Mouse (Mus musculus) ES-E14 (cell line): ENCODE results near the gene Trappc10.

Experiments used
- CHD2 ChIP-seq: IDR thresholded peaks from 2 replicates; pipeline ENCODE4 v1.6.1; 2014; ENCODE audit warnings: mild to moderate bottlenecking, low read depth, low read length, inconsistent platforms
- MAFK ChIP-seq: IDR thresholded peaks from 2 replicates; pipeline ENCODE4 v1.6.1; 2014; ENCODE audit warnings: mild to moderate bottlenecking, low read depth, low read length, inconsistent platforms; ENCODE audit not compliant: insufficient read depth

DNA sequence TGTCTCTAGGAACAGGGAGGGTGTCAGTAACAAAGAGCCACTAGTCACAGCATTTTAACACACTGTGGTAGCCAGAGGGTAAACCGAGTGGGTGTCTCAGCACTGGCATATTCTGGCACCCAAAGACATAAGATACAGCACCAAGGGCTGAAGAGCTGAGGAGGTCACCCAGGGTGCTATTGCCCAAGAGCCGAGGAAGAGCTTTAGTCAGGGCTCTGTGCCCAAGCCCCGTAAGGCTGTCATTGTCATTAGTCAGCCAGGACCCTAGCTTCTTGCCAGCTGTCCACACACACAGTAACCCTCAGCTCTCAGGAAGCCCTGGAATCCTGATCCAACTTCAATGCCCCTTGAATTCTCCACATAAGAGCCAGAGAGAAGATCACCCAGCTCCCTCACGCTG lies 21.5 kb downstream of the Trappc10 start:
- TF ChIP-seq CHD2, result no peak
- TF ChIP-seq MAFK, result no peak
